8 mouse cellular contexts compared by ENCODE assay signal in genomic region chr17:5828583-5828836, GRCm38 (mm10). TPM values are rescaled to one million over a fixed set of nuclear protein-coding genes. Genes with fewer than 3 reads are reported as not detected.
A peak's percentile ranks its signal among the peaks of the same experiment; 100 is the strongest.
DNase-seq lines count a peak whose midpoint lies in the region; ATAC-seq and TF ChIP-seq lines count a peak whose summit lies in the region.

No protein-coding gene starts in this region.

- peak overlapping the region; percentile 66 for H3K9ac ChIP-seq in heart, embryonic 13.5 days
- H3K9ac ChIP-seq in hindbrain, embryonic 12.5 days = no peak overlapping the region

- H3K27me3 ChIP-seq in heart, embryonic 13.5 days (replicated peaks) = no peaks in the 10 kb centered on the region
- H3K27me3 ChIP-seq in G1E (ENCODE audit: insufficient read depth, low read length) = no peaks in the 10 kb centered on the region
- no peaks in the 10 kb centered on the region for H3K27me3 ChIP-seq in hindbrain, embryonic 12.5 days
- H3K27me3 ChIP-seq in midbrain, embryonic 10.5 days (ENCODE audit: low read depth, poor library complexity, severe bottlenecking) = no peaks in the 10 kb centered on the region

- ATAC-seq in heart, embryonic 13.5 days (ENCODE audit: extremely low read depth, insufficient number of reproducible peaks, low FRiP score, low TSS enrichment) = no peak
- ATAC-seq in G1E (ENCODE audit: extremely low read depth, insufficient number of reproducible peaks, low FRiP score, poor library complexity, severe bottlenecking) = no peak
- ATAC-seq in hindbrain, embryonic 12.5 days (ENCODE audit: low FRiP score) = no peak
- no peak for ATAC-seq in monocyte, adult 5-6 weeks (replicated peaks; ENCODE audit: insufficient number of reproducible peaks, low FRiP score, low TSS enrichment, poor library complexity, severe bottlenecking)

- H3K4me2 ChIP-seq in heart, embryonic 13.5 days = peak overlapping the region; percentile 64
- H3K4me2 ChIP-seq in hindbrain, embryonic 12.5 days (replicated peaks) = peak overlapping the region; percentile 39

- H3K9me3 ChIP-seq in heart, embryonic 13.5 days = no peaks in the 10 kb centered on the region
- peaks cover 2% of the 10 kb centered on the region; the same call in 1 of the 2 replicates for H3K9me3 ChIP-seq in G1E (replicated peaks)
- no peaks in the 10 kb centered on the region for H3K9me3 ChIP-seq in hindbrain, embryonic 12.5 days (replicated peaks)
- no peaks in the 10 kb centered on the region for H3K9me3 ChIP-seq in midbrain, embryonic 10.5 days (replicated peaks)

- 5% methylated on average over 3 of the region's 3 CpGs for WGBS in heart, embryonic 13.5 days
- 9% methylated on average over 3 of the region's 3 CpGs for WGBS in hindbrain, embryonic 12.5 days
- 5% methylated on average over 3 of the region's 3 CpGs for WGBS in midbrain, embryonic 10.5 days

- H3K36me3 ChIP-seq in heart, embryonic 13.5 days = no peaks in the 10 kb centered on the region
- no peaks in the 10 kb centered on the region for H3K36me3 ChIP-seq in G1E (replicated peaks)
- no peaks in the 10 kb centered on the region for H3K36me3 ChIP-seq in hindbrain, embryonic 12.5 days
- H3K36me3 ChIP-seq in midbrain, embryonic 10.5 days = no peaks in the 10 kb centered on the region

- DNase-seq in heart, adult 8-10 months (ENCODE audit: low spot score) = no peak
- DNase-seq in G1E (ENCODE audit: low spot score) = no peak
- no peak for DNase-seq in midbrain, embryonic 10.5 days (ENCODE audit: low spot score)
- DNase-seq in adrenal gland, postnatal 14 days = no peak
- no peak for DNase-seq in testis, postnatal 10 days (ENCODE audit: low spot score)

- no peak overlapping the region for H3K27ac ChIP-seq in heart, embryonic 13.5 days (replicated peaks)
- H3K27ac ChIP-seq in hindbrain, embryonic 12.5 days = no peak overlapping the region
- peak overlapping the region; percentile 83 for H3K27ac ChIP-seq in midbrain, embryonic 10.5 days (replicated peaks)

- peak overlapping the region; percentile 34; the same call in 1 of the 2 replicates for H3K4me3 ChIP-seq in heart, embryonic 13.5 days
- H3K4me3 ChIP-seq in G1E (ENCODE audit: low read depth, low read length) = peak overlapping the region; percentile 59; the same call in 1 of the 2 replicates
- H3K4me3 ChIP-seq in hindbrain, embryonic 12.5 days = no peak overlapping the region
- H3K4me3 ChIP-seq in midbrain, embryonic 10.5 days = peak overlapping the region; percentile 42

- peaks cover 21% of the 10 kb centered on the region for H3K4me1 ChIP-seq in heart, embryonic 13.5 days
- peaks cover 51% of the 10 kb centered on the region for H3K4me1 ChIP-seq in G1E (ENCODE audit: insufficient read depth, low read depth, low read length)
- H3K4me1 ChIP-seq in hindbrain, embryonic 12.5 days = peaks cover 15% of the 10 kb centered on the region
- peaks cover 32% of the 10 kb centered on the region for H3K4me1 ChIP-seq in midbrain, embryonic 10.5 days

- TF ChIP-seq CTCF in G1E (IDR thresholded peaks at IDR 0.05; ENCODE audit: low read depth, low read length) = no peak

RNA-seq across cellular contexts. Expression of gene Snx9, which starts 12.6 kb away (rescaled TPM):
- 20.0 and 20.5 TPM in 2 replicates for polyA plus RNA-seq in heart, embryonic 13.5 days (2015; fragmentation: Nextera tagmentation; extraction: Ambion mirVana)
- total RNA-seq in heart, adult 8-10 months (2022) = 10 to 100 TPM; 29.0 to 32.4 (median 30.3) TPM
- total RNA-seq in G1E (2014; fragmentation: Nextera tagmentation) (55.5 and 59.7 TPM in 2 replicates), G1E (2017) (41.1 and 46.7 TPM in 2 replicates)
- 26.7 and 28.0 TPM in 2 replicates for polyA plus RNA-seq in G1E (2012)
- 20.8 and 22.0 TPM in 2 replicates for polyA plus RNA-seq in hindbrain, embryonic 12.5 days (2016; fragmentation: Nextera tagmentation; extraction: Ambion mirVana)
- 14.2 and 15.3 TPM in 2 replicates for polyA plus RNA-seq in midbrain, embryonic 10.5 days (2016; fragmentation: Nextera tagmentation; extraction: Ambion mirVana)
- 48.4 and 49.2 TPM in 2 replicates for total RNA-seq in adrenal gland, postnatal 14 days (2021)
- total RNA-seq in monocyte, adult 5-6 weeks (2017) = 15.8 to 19.0 TPM (median 18.0 TPM) in 3 replicates
